16 mouse cellular contexts compared by ENCODE assay signal in genomic region chr5:105301531-105301930, GRCm38 (mm10). TPM values are rescaled to one million over a fixed set of nuclear protein-coding genes. Genes with fewer than 3 reads are reported as not detected.
DNase-seq lines count a peak whose midpoint lies in the region; ATAC-seq and TF ChIP-seq lines count a peak whose summit lies in the region.
"Had no signal": no experiment of that assay in that cellular context is flagged by ENCODE, and none has a peak within 500 bp of the region (broad histone marks: within the 10 kb centered on the region; RNA-seq: fewer than 3 reads in every experiment).

No protein-coding gene starts in this region.

- no peaks in the 10 kb centered on the region for H3K36me3 ChIP-seq in intestine, embryonic 15.5 days
- H3K36me3 ChIP-seq in intestine, postnatal 0 days (ENCODE audit: control insufficient read depth, insufficient read depth), result no peaks in the 10 kb centered on the region
- H3K36me3 ChIP-seq in heart, embryonic 14.5 days (ENCODE audit: control insufficient read depth, insufficient read depth, low read length), result no peaks in the 10 kb centered on the region
- no peaks in the 10 kb centered on the region for H3K36me3 ChIP-seq in kidney, embryonic 15.5 days
- H3K36me3 ChIP-seq in forebrain, postnatal 0 days (ENCODE audit: insufficient read depth), result no peaks in the 10 kb centered on the region
- H3K36me3 ChIP-seq: liver, embryonic 12.5 days; midbrain, embryonic 15.5 days; neural tube, embryonic 15.5 days had no signal

- H3K4me2 ChIP-seq in intestine, embryonic 15.5 days (replicated peaks), result no peak overlapping the region
- H3K4me2 ChIP-seq in intestine, postnatal 0 days (replicated peaks; ENCODE audit: low read depth), result no peak overlapping the region
- H3K4me2 ChIP-seq in heart, embryonic 14.5 days (ENCODE audit: low read length), result 0 out of 2 replicates have a peak overlapping the region, but pooled peaks have one; percentile 13
- no peak overlapping the region for H3K4me2 ChIP-seq in kidney, embryonic 15.5 days
- no peak overlapping the region for H3K4me2 ChIP-seq in forebrain, postnatal 0 days (ENCODE audit: low read depth)
- H3K4me2 ChIP-seq: liver, embryonic 12.5 days; midbrain, embryonic 15.5 days; neural tube, embryonic 15.5 days had no signal

- H3K9me3 ChIP-seq in intestine, embryonic 15.5 days, result no peaks in the 10 kb centered on the region
- H3K9me3 ChIP-seq in intestine, postnatal 0 days (ENCODE audit: control insufficient read depth), result no peaks in the 10 kb centered on the region
- H3K9me3 ChIP-seq in heart, embryonic 14.5 days (ENCODE audit: control insufficient read depth, low read length), result no peaks in the 10 kb centered on the region
- H3K9me3 ChIP-seq in kidney, embryonic 15.5 days (replicated peaks), result no peaks in the 10 kb centered on the region
- no peaks in the 10 kb centered on the region for H3K9me3 ChIP-seq in forebrain, postnatal 0 days (ENCODE audit: low read length)
- H3K9me3 ChIP-seq: liver, embryonic 12.5 days; midbrain, embryonic 15.5 days; neural tube, embryonic 15.5 days had no signal

- TF ChIP-seq CTCF in intestine, postnatal 0 days (IDR thresholded peaks at IDR 0.05; ENCODE audit: low read depth), result no peak
- no peak for TF ChIP-seq CTCF in forebrain, postnatal 0 days (IDR thresholded peaks at IDR 0.05; ENCODE audit: low read depth)

- no peak overlapping the region for H3K9ac ChIP-seq in intestine, embryonic 15.5 days
- H3K9ac ChIP-seq in intestine, postnatal 0 days (ENCODE audit: low read depth, low read length), result no peak overlapping the region
- peak overlapping the region; percentile 21; the same call in 1 of the 2 replicates for H3K9ac ChIP-seq in heart, embryonic 14.5 days (ENCODE audit: low read length)
- no peak overlapping the region for H3K9ac ChIP-seq in kidney, embryonic 15.5 days
- no peak overlapping the region for H3K9ac ChIP-seq in forebrain, postnatal 0 days
- H3K9ac ChIP-seq: liver, embryonic 12.5 days; midbrain, embryonic 15.5 days; neural tube, embryonic 15.5 days had no signal

- H3K27ac ChIP-seq in intestine, embryonic 15.5 days, result no peak overlapping the region
- H3K27ac ChIP-seq in intestine, postnatal 0 days (ENCODE audit: low read depth, low read length), result no peak overlapping the region
- H3K27ac ChIP-seq in heart, embryonic 14.5 days (replicated peaks in 1 of 2; ENCODE audit: control insufficient read depth in 1 of 2, insufficient read depth in 1 of 2, low read depth in 2 of 2, low read length in 2 of 2), result peak overlapping the region; percentile 82 to 84
- H3K27ac ChIP-seq in kidney, embryonic 15.5 days, result no peak overlapping the region
- H3K27ac ChIP-seq in forebrain, postnatal 0 days (ENCODE audit: low read depth, low read length), result no peak overlapping the region
- H3K27ac ChIP-seq: liver, embryonic 12.5 days; midbrain, embryonic 15.5 days; neural tube, embryonic 15.5 days had no signal

- ATAC-seq in intestine, embryonic 15.5 days, result peak; percentile 55; the same call in 1 of the 2 replicates
- ATAC-seq in intestine, postnatal 0 days, result no peak
- ATAC-seq in heart, embryonic 14.5 days (ENCODE audit: insufficient number of reproducible peaks, insufficient read depth, low FRiP score, low read depth), result peak; percentile 95
- peak; percentile 58; the same call in 1 of the 2 replicates for ATAC-seq in kidney, embryonic 15.5 days (replicated peaks; ENCODE audit: low FRiP score)
- no peak for ATAC-seq in forebrain, postnatal 0 days
- ATAC-seq: liver, embryonic 12.5 days; midbrain, embryonic 15.5 days had no signal

- 29% methylated on average over 2 of the region's 2 CpGs for WGBS in intestine, embryonic 15.5 days
- 22% methylated on average over 2 of the region's 2 CpGs for WGBS in intestine, postnatal 0 days
- WGBS in heart, embryonic 14.5 days, result 4% methylated on average over 2 of the region's 2 CpGs
- WGBS in kidney, embryonic 15.5 days, result 39% methylated on average over 2 of the region's 2 CpGs
- WGBS in forebrain, postnatal 0 days, result 7% methylated on average over 2 of the region's 2 CpGs

- no peaks in the 10 kb centered on the region for H3K27me3 ChIP-seq in intestine, embryonic 15.5 days (replicated peaks)
- no peaks in the 10 kb centered on the region for H3K27me3 ChIP-seq in intestine, postnatal 0 days (replicated peaks; ENCODE audit: control insufficient read depth, insufficient read depth, low read length)
- no peaks in the 10 kb centered on the region for H3K27me3 ChIP-seq in heart, embryonic 14.5 days (ENCODE audit: control insufficient read depth, insufficient read depth, low read length)
- H3K27me3 ChIP-seq in kidney, embryonic 15.5 days, result no peaks in the 10 kb centered on the region
- no peaks in the 10 kb centered on the region for H3K27me3 ChIP-seq in forebrain, postnatal 0 days (ENCODE audit: insufficient read depth, low read length)
- H3K27me3 ChIP-seq: liver, embryonic 12.5 days; midbrain, embryonic 15.5 days; neural tube, embryonic 15.5 days had no signal

- no peak overlapping the region for H3K4me3 ChIP-seq in intestine, embryonic 15.5 days (replicated peaks)
- no peak overlapping the region for H3K4me3 ChIP-seq in intestine, postnatal 0 days (ENCODE audit: low read depth, low read length)
- no peak overlapping the region for H3K4me3 ChIP-seq in heart, embryonic 14.5 days (ENCODE audit: control insufficient read depth in 1 of 2, insufficient read depth in 1 of 2, low read depth in 1 of 2, low read length in 2 of 2)
- no peak overlapping the region for H3K4me3 ChIP-seq in kidney, embryonic 15.5 days (replicated peaks)
- no peak overlapping the region for H3K4me3 ChIP-seq in forebrain, postnatal 0 days (ENCODE audit: low read depth, low read length)
- H3K4me3 ChIP-seq: liver, embryonic 12.5 days; midbrain, embryonic 15.5 days; neural tube, embryonic 15.5 days had no signal

- DNase-seq in heart, adult 18-20 months, result peak; percentile 60 to 70
- no peak for DNase-seq in left cerebral cortex, adult 8-10 months (ENCODE audit: low spot score in 2 of 2)
- no peak for DNase-seq in forebrain, postnatal 0 days
- DNase-seq in cerebellum, adult 8-10 months, result no peak
- DNase-seq: right cerebral cortex, adult 18-20 months; thymus, postnatal 25 days had no signal

- H3K4me1 ChIP-seq in intestine, embryonic 15.5 days (replicated peaks), result no peaks in the 10 kb centered on the region
- H3K4me1 ChIP-seq in intestine, postnatal 0 days (replicated peaks; ENCODE audit: control insufficient read depth, insufficient read depth, low read length), result no peaks in the 10 kb centered on the region
- peaks cover 10 to 26% of the 10 kb centered on the region in 2 experiments for H3K4me1 ChIP-seq in heart, embryonic 14.5 days (ENCODE audit: control insufficient read depth in 2 of 2, insufficient read depth in 2 of 2, low read length in 2 of 2)
- H3K4me1 ChIP-seq in kidney, embryonic 15.5 days, result no peaks in the 10 kb centered on the region
- no peaks in the 10 kb centered on the region for H3K4me1 ChIP-seq in forebrain, postnatal 0 days (ENCODE audit: insufficient read depth)
- H3K4me1 ChIP-seq: liver, embryonic 12.5 days; midbrain, embryonic 15.5 days; neural tube, embryonic 15.5 days had no signal

RNA-seq across cellular contexts. Expression of gene Gbp6, which starts 8.0 kb away (rescaled TPM):
- 1.2 and 1.9 TPM in 2 replicates for polyA plus RNA-seq in intestine, embryonic 15.5 days (2015; fragmentation: Nextera tagmentation; extraction: Ambion mirVana)
- 1.8 and 1.9 TPM in 2 replicates for polyA plus RNA-seq in intestine, postnatal 0 days (2015; fragmentation: Nextera tagmentation; extraction: Ambion mirVana)
- total RNA-seq in heart, adult 18-20 months (2021), result 10 to 100 TPM; 23.8 to 28.8 TPM
- 2.2 and 2.4 TPM in 2 replicates for polyA plus RNA-seq in heart, embryonic 14.5 days (2014; fragmentation: Nextera tagmentation; extraction: Ambion mirVana)
- 0.56 and 0.91 TPM in 2 replicates for polyA plus RNA-seq in kidney, embryonic 15.5 days (2015; fragmentation: Nextera tagmentation; extraction: Ambion mirVana)
- total RNA-seq in left cerebral cortex, adult 8-10 months (2022), result 1 to 10 TPM in 3 of 4 experiments, under 1 TPM in 1; 0.93 to 2.6 (median 1.8) TPM
- total RNA-seq in forebrain, postnatal 0 days (2014; rRNA removed), result 2.0 and 3.2 TPM in 2 replicates
- polyA plus RNA-seq in forebrain, postnatal 0 days (2015; fragmentation: Nextera tagmentation; extraction: Ambion mirVana), result 1.1 and 1.8 TPM in 2 replicates

RNA-seq across cellular contexts. Expression of gene Gm43302, which starts 8.0 kb away (rescaled TPM):
- polyA plus RNA-seq in intestine, embryonic 15.5 days (2015; fragmentation: Nextera tagmentation; extraction: Ambion mirVana), result 0.08 TPM in 1 of 2 replicates, not detected in the other
- not detected in 2 replicates for polyA plus RNA-seq in intestine, postnatal 0 days (2015; fragmentation: Nextera tagmentation; extraction: Ambion mirVana)
- not detected for total RNA-seq in heart, adult 18-20 months (2021)
- 0.15 TPM in 1 of 2 replicates, not detected in the other for polyA plus RNA-seq in heart, embryonic 14.5 days (2014; fragmentation: Nextera tagmentation; extraction: Ambion mirVana)
- 0.31 TPM in 1 of 2 replicates, not detected in the other for polyA plus RNA-seq in kidney, embryonic 15.5 days (2015; fragmentation: Nextera tagmentation; extraction: Ambion mirVana)
- not detected for total RNA-seq in left cerebral cortex, adult 8-10 months (2022)
- not detected in 2 replicates for total RNA-seq in forebrain, postnatal 0 days (2014; rRNA removed)
- 0.33 TPM in 1 of 2 replicates, not detected in the other for polyA plus RNA-seq in forebrain, postnatal 0 days (2015; fragmentation: Nextera tagmentation; extraction: Ambion mirVana)
- total RNA-seq: left cerebral cortex, postnatal 10 days; MEL had no signal
- polyA plus RNA-seq: C2C12; liver, embryonic 12.5 days had no signal

Comparison
In these comparisons a context has a peak if more than half of its experiments do, and no peak if none do; other contexts are left out.
1. ATAC-seq: peak in intestine, embryonic 15.5 days (single experiment), heart, embryonic 14.5 days (single experiment) and kidney, embryonic 15.5 days (single experiment); none in intestine, postnatal 0 days (single experiment) and forebrain, postnatal 0 days (single experiment).
2. H3K27ac ChIP-seq: peak in heart, embryonic 14.5 days (2 of 2); none in intestine, embryonic 15.5 days (single experiment), intestine, postnatal 0 days (single experiment), kidney, embryonic 15.5 days (single experiment) and forebrain, postnatal 0 days (single experiment).
3. DNase-seq: peak in heart, adult 18-20 months (2 of 2); none in left cerebral cortex, adult 8-10 months (0 of 2), forebrain, postnatal 0 days (single experiment) and cerebellum, adult 8-10 months (single experiment).